ENCODE assay signal across 18 mouse cellular contexts in the genomic region with DNA sequence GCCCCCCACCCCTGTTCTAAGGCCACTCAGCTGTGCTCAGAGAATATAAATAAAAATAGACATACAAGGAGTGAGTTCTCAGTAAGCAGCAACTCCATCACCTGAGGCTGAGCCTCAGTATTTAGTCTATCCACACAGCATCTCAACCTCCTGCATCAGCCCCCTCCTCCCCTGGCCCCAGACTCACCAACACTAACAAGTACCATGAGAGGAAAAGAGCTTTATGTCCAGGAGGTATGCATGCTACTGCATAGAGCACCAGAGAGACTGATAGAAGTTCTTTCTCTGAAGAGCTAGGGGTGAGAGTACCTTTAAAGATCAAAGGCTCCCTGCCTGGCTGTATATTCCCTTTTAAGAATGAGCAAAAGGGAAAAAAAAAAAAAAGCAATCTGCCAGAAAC.
DNase-seq lines count a peak whose midpoint lies in the region; ATAC-seq and TF ChIP-seq lines count a peak whose summit lies in the region.
"Had no signal": no experiment of that assay in that cellular context is flagged by ENCODE, and none has a peak within 500 bp of the region (broad histone marks: within the 10 kb centered on the region; RNA-seq: fewer than 3 reads in every experiment).

No protein-coding gene starts in this region.

- no peak overlapping the region for H3K4me3 ChIP-seq in hindbrain, embryonic 13.5 days
- H3K4me3 ChIP-seq in hindbrain, embryonic 11.5 days (ENCODE audit: low read depth, low read length): no peak overlapping the region
- H3K4me3 ChIP-seq in neural tube, embryonic 13.5 days: no peak overlapping the region
- H3K4me3 ChIP-seq in midbrain, postnatal 0 days (ENCODE audit: low read depth, low read length): no peak overlapping the region
- H3K4me3 ChIP-seq: embryonic facial prominence, embryonic 15.5 days; erythroblast, embryonic 14.5 days; forebrain, embryonic 10.5 days; gastrocnemius, adult 2 months had no signal

- peaks cover 8% of the 10 kb centered on the region; the same call in 1 of the 2 replicates for H3K4me1 ChIP-seq in hindbrain, embryonic 13.5 days (replicated peaks)
- H3K4me1 ChIP-seq in hindbrain, embryonic 11.5 days (replicated peaks; ENCODE audit: control insufficient read depth, insufficient read depth, low read length): no peaks in the 10 kb centered on the region
- peaks cover 13% of the 10 kb centered on the region for H3K4me1 ChIP-seq in neural tube, embryonic 13.5 days (replicated peaks)
- no peaks in the 10 kb centered on the region for H3K4me1 ChIP-seq in midbrain, postnatal 0 days (ENCODE audit: insufficient read depth, low read length)
- H3K4me1 ChIP-seq: embryonic facial prominence, embryonic 15.5 days had no signal

- H3K27ac ChIP-seq in hindbrain, embryonic 13.5 days: peak overlapping the region; percentile 8; the same call in 1 of the 2 replicates
- H3K27ac ChIP-seq in hindbrain, embryonic 11.5 days (ENCODE audit: low read depth, low read length): no peak overlapping the region
- peak overlapping the region; percentile 71; the same call in 1 of the 2 replicates for H3K27ac ChIP-seq in neural tube, embryonic 13.5 days (replicated peaks)
- H3K27ac ChIP-seq in midbrain, postnatal 0 days (ENCODE audit: low read depth, low read length): no peak overlapping the region
- H3K27ac ChIP-seq: embryonic facial prominence, embryonic 15.5 days; forebrain, embryonic 10.5 days; gastrocnemius, adult 2 months; hindbrain, embryonic 14.5 days had no signal

- intact Hi-C loops in left cerebral cortex, postnatal 36 days (cut with DNase I): loop anchor here (10.0 kb wide), 1 partner anchor 100 kb away; a partner anchor contains a TSS

- H3K27me3 ChIP-seq in hindbrain, embryonic 13.5 days: no peaks in the 10 kb centered on the region
- no peaks in the 10 kb centered on the region for H3K27me3 ChIP-seq in hindbrain, embryonic 11.5 days (ENCODE audit: control insufficient read depth, insufficient read depth, low read length)
- no peaks in the 10 kb centered on the region for H3K27me3 ChIP-seq in neural tube, embryonic 13.5 days
- H3K27me3 ChIP-seq in midbrain, postnatal 0 days (ENCODE audit: insufficient read depth, low read length): no peaks in the 10 kb centered on the region
- H3K27me3 ChIP-seq: embryonic facial prominence, embryonic 15.5 days had no signal

- no peaks in the 10 kb centered on the region for H3K9me3 ChIP-seq in hindbrain, embryonic 13.5 days
- H3K9me3 ChIP-seq in hindbrain, embryonic 11.5 days (ENCODE audit: control insufficient read depth, low read length): no peaks in the 10 kb centered on the region
- no peaks in the 10 kb centered on the region for H3K9me3 ChIP-seq in neural tube, embryonic 13.5 days
- no peaks in the 10 kb centered on the region for H3K9me3 ChIP-seq in midbrain, postnatal 0 days (ENCODE audit: low read length)
- H3K9me3 ChIP-seq: embryonic facial prominence, embryonic 15.5 days; forebrain, embryonic 10.5 days had no signal

- DNase-seq in hindbrain, embryonic 11.5 days (ENCODE audit: low spot score): no peak
- no peak for DNase-seq in neural tube, embryonic 10.5 days (ENCODE audit: extremely low spot score, low spot score)
- no peak for DNase-seq in midbrain, postnatal 0 days (ENCODE audit: low spot score)
- no peak for DNase-seq in left cerebral cortex, postnatal 36 days (ENCODE audit: low spot score in 2 of 2)
- DNase-seq in urinary bladder, postnatal 4 days (ENCODE audit: low spot score in 2 of 2): no peak
- DNase-seq: adrenal gland, postnatal 14 days; cerebellum, adult 2 months; embryo, embryonic 11 days; heart, postnatal 10 days; heart, postnatal 4 days had no signal

- no peak for TF ChIP-seq CTCF in midbrain, postnatal 0 days (IDR thresholded peaks at IDR 0.05)

- no peak for ATAC-seq in hindbrain, embryonic 13.5 days (ENCODE audit: low FRiP score)
- no peak for ATAC-seq in hindbrain, embryonic 11.5 days (ENCODE audit: low FRiP score)
- no peak for ATAC-seq in neural tube, embryonic 13.5 days (ENCODE audit: low read depth)
- ATAC-seq in midbrain, postnatal 0 days (ENCODE audit: low FRiP score): 0 out of 2 replicates have a peak, but pooled peaks have one; percentile 52
- ATAC-seq: forebrain, embryonic 14.5 days had no signal

- H3K9ac ChIP-seq in hindbrain, embryonic 13.5 days: no peak overlapping the region
- H3K9ac ChIP-seq in hindbrain, embryonic 11.5 days (ENCODE audit: low read depth, low read length): no peak overlapping the region
- H3K9ac ChIP-seq in neural tube, embryonic 13.5 days: peak overlapping the region; percentile 18; the same call in 1 of the 2 replicates
- no peak overlapping the region for H3K9ac ChIP-seq in midbrain, postnatal 0 days (replicated peaks; ENCODE audit: low read length, poor library complexity, severe bottlenecking)
- H3K9ac ChIP-seq: embryonic facial prominence, embryonic 15.5 days; hindbrain, embryonic 14.5 days had no signal

- no peak overlapping the region for H3K4me2 ChIP-seq in hindbrain, embryonic 13.5 days
- H3K4me2 ChIP-seq in hindbrain, embryonic 11.5 days (replicated peaks; ENCODE audit: low read depth, low read length): no peak overlapping the region
- H3K4me2 ChIP-seq in neural tube, embryonic 13.5 days: no peak overlapping the region
- H3K4me2 ChIP-seq in midbrain, postnatal 0 days (ENCODE audit: low read depth, low read length, poor library complexity, severe bottlenecking): no peak overlapping the region
- H3K4me2 ChIP-seq: embryonic facial prominence, embryonic 15.5 days; hindbrain, embryonic 14.5 days had no signal

- no peaks in the 10 kb centered on the region for H3K36me3 ChIP-seq in hindbrain, embryonic 13.5 days
- H3K36me3 ChIP-seq in hindbrain, embryonic 11.5 days (ENCODE audit: control insufficient read depth, insufficient read depth, low read length): no peaks in the 10 kb centered on the region
- H3K36me3 ChIP-seq in neural tube, embryonic 13.5 days: no peaks in the 10 kb centered on the region
- H3K36me3 ChIP-seq in midbrain, postnatal 0 days (ENCODE audit: insufficient read depth, low read length): no peaks in the 10 kb centered on the region
- H3K36me3 ChIP-seq: embryonic facial prominence, embryonic 15.5 days; forebrain, embryonic 10.5 days had no signal

Comparison
In these comparisons a context has a peak if more than half of its experiments do, and no peak if none do; other contexts are left out.
1. H3K27ac ChIP-seq: peak in hindbrain, embryonic 13.5 days (single experiment) and neural tube, embryonic 13.5 days (single experiment); none in hindbrain, embryonic 11.5 days (single experiment) and midbrain, postnatal 0 days (single experiment).